Mouse (Mus musculus): ENCODE results near the gene D330020A13Rik. TPM values are rescaled to one million over a fixed set of nuclear protein-coding genes. Genes with fewer than 3 reads are reported as not detected.

The D330020A13Rik gene
- polyA plus RNA-seq, 2 experiments, result not detected

DNA sequence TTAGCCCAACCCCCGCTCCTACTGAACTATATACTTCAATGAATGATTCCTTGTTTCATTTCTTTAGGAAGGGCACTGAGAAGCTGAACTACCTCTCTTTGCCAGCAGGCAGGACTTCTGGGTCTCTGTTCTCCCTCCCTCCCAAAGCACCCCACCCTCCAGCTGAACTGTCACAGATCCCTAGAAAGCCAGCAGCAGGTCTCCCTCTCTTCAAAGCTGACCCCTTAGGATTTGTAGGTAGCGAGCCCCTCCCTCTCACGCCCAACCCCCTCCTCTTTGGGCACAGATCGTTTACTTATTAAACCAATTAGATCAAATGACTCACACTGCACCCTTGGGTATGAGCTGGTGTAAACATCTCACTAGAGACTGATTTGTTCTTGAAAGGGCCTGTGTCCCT is 39.5 kb upstream of the D330020A13Rik start:
- H3K27ac ChIP-seq, result no peak overlapping the region
- ATAC-seq (ENCODE audit: insufficient read depth) (no peak), DNase-seq (ENCODE audit: low read depth in 3 of 3, low spot score in 3 of 3) (no peak)
- no peak overlapping the region for H3K4me2 ChIP-seq (ENCODE audit: low read depth)
- no peaks in the 10 kb centered on the region for H3K9me3 ChIP-seq (ENCODE audit: control insufficient read depth, low read length)
- 55% methylated on average over 4 of the region's 4 CpGs for WGBS (ENCODE audit: insufficient replicate concordance)
- no peaks in the 10 kb centered on the region for H3K36me3 ChIP-seq (replicated peaks; ENCODE audit: control insufficient read depth, insufficient read depth, low read depth)
- no peak overlapping the region for H3K9ac ChIP-seq (replicated peaks)
- H3K27me3 ChIP-seq (ENCODE audit: control insufficient read depth, insufficient read depth, low read length), result no peaks in the 10 kb centered on the region
- H3K4me1 ChIP-seq (replicated peaks; ENCODE audit: control insufficient read depth in 2 of 2, insufficient read depth in 2 of 2, low read length in 1 of 2), result no peaks in the 10 kb centered on the region
- TF ChIP-seq CTCF (IDR thresholded peaks at IDR 0.05; ENCODE audit: low read depth) (no peak), EP300 (IDR thresholded peaks at IDR 0.05; ENCODE audit: low read depth) (no peak)
- H3K4me3 ChIP-seq (ENCODE audit: insufficient read depth in 1 of 2, low read depth in 2 of 2, low read length in 2 of 2), result no peak overlapping the region

GRCm38 (mm10) chr6:120255144-120255543 is 39.0 kb upstream of the D330020A13Rik start:
- ATAC-seq (ENCODE audit: insufficient read depth) (no peak), DNase-seq (ENCODE audit: low read depth in 3 of 3, low spot score in 3 of 3) (no peak)
- 59% methylated on average over 4 of the region's 4 CpGs for WGBS (ENCODE audit: insufficient replicate concordance)
- Histone ChIP-seq H3K27me3 (ENCODE audit: control insufficient read depth, insufficient read depth, low read length) (no peaks in the 10 kb centered on the region), H3K4me2 (ENCODE audit: low read depth) (no peak overlapping the region), H3K9me3 (ENCODE audit: control insufficient read depth, low read length) (no peaks in the 10 kb centered on the region), H3K27ac (no peak overlapping the region), H3K36me3 (replicated peaks; ENCODE audit: control insufficient read depth, insufficient read depth, low read depth) (no peaks in the 10 kb centered on the region), H3K4me3 (ENCODE audit: insufficient read depth in 1 of 2, low read depth in 2 of 2, low read length in 2 of 2) (no peak overlapping the region), H3K9ac (replicated peaks) (no peak overlapping the region), H3K4me1 (replicated peaks; ENCODE audit: control insufficient read depth in 2 of 2, insufficient read depth in 2 of 2, low read length in 1 of 2) (no peaks in the 10 kb centered on the region)
- TF ChIP-seq CTCF (IDR thresholded peaks at IDR 0.05; ENCODE audit: low read depth), result no peak
- TF ChIP-seq EP300 (IDR thresholded peaks at IDR 0.05; ENCODE audit: low read depth), result no peak

GRCm38 (mm10) chr6:120255701-120256100 is 38.5 kb upstream of the D330020A13Rik start:
- Histone ChIP-seq H3K4me3 (ENCODE audit: insufficient read depth in 1 of 2, low read depth in 2 of 2, low read length in 2 of 2) (no peak overlapping the region), H3K36me3 (replicated peaks; ENCODE audit: control insufficient read depth, insufficient read depth, low read depth) (no peaks in the 10 kb centered on the region), H3K9me3 (ENCODE audit: control insufficient read depth, low read length) (no peaks in the 10 kb centered on the region), H3K4me2 (ENCODE audit: low read depth) (no peak overlapping the region), H3K9ac (replicated peaks) (no peak overlapping the region), H3K27me3 (ENCODE audit: control insufficient read depth, insufficient read depth, low read length) (no peaks in the 10 kb centered on the region), H3K4me1 (replicated peaks; ENCODE audit: control insufficient read depth in 2 of 2, insufficient read depth in 2 of 2, low read length in 1 of 2) (no peaks in the 10 kb centered on the region), H3K27ac (no peak overlapping the region)
- ATAC-seq (ENCODE audit: insufficient read depth), result no peak
- DNase-seq (ENCODE audit: low read depth in 3 of 3, low spot score in 3 of 3), result no peak
- no peak for TF ChIP-seq CTCF (IDR thresholded peaks at IDR 0.05; ENCODE audit: low read depth)
- no peak for TF ChIP-seq EP300 (IDR thresholded peaks at IDR 0.05; ENCODE audit: low read depth)
- 65% methylated on average over 12 of the region's 12 CpGs for WGBS (ENCODE audit: insufficient replicate concordance)

DNA sequence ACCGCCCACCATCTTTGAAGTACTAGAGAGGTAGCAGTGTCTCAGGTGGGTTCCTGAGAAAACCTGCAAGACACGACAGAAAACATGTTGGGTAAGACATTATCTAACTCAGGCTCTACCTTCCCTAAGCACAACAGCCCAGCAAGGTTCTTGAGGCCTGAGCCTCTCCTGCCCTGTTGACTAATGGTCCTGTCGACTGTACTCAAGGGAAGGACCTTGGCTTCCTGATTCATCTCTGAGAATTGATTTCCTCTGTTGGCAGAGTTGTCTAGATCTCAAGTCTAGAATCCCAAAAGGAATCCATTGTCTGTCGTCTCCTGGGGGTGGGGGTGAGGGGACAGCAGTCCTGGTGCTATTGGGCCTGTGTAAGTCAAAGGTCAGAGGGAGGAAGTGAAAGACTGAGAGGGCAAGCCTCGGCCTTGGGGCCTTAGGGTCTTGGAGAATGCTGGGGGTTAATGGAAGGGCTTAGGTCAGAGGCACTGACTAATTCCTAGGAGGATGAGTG is 37.7 kb upstream of the D330020A13Rik start:
- H3K4me2 ChIP-seq (ENCODE audit: low read depth), result no peak overlapping the region
- no peaks in the 10 kb centered on the region for H3K27me3 ChIP-seq (ENCODE audit: control insufficient read depth, insufficient read depth, low read length)
- no peak overlapping the region for H3K4me3 ChIP-seq (ENCODE audit: insufficient read depth in 1 of 2, low read depth in 2 of 2, low read length in 2 of 2)
- no peak for DNase-seq (ENCODE audit: low read depth in 3 of 3, low spot score in 3 of 3)
- no peaks in the 10 kb centered on the region for H3K4me1 ChIP-seq (replicated peaks; ENCODE audit: control insufficient read depth in 2 of 2, insufficient read depth in 2 of 2, low read length in 1 of 2)
- H3K9me3 ChIP-seq (ENCODE audit: control insufficient read depth, low read length), result no peaks in the 10 kb centered on the region
- no peak for ATAC-seq (ENCODE audit: insufficient read depth)
- no peak overlapping the region for H3K9ac ChIP-seq (replicated peaks)
- H3K27ac ChIP-seq, result no peak overlapping the region
- TF ChIP-seq CTCF (IDR thresholded peaks at IDR 0.05; ENCODE audit: low read depth) (no peak), EP300 (IDR thresholded peaks at IDR 0.05; ENCODE audit: low read depth) (no peak)
- WGBS (ENCODE audit: insufficient replicate concordance), result 56% methylated on average over 5 of the region's 5 CpGs
- H3K36me3 ChIP-seq (replicated peaks; ENCODE audit: control insufficient read depth, insufficient read depth, low read depth), result no peaks in the 10 kb centered on the region

DNA sequence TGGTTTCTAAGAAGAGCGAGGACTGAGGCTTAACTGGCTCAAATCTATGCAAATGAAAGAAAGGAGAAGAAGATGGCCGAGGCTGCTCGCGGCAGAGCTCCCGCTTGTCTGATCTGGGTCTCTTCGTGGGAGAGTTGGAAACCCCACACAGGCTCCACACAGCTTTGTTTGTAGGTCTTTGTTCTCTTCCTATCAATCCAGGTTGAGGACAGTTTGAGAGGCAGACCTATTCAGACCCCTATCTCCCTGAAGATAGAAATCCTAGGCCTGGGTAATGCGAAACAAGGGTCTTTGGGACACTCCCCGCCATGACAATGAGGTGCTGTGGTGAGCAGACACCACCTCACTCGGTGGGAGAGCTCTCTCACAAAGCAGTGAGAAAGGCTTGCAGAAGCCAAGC is 34.7 kb upstream of the D330020A13Rik start:
- Histone ChIP-seq H3K36me3 (replicated peaks; ENCODE audit: control insufficient read depth, insufficient read depth, low read depth) (no peaks in the 10 kb centered on the region), H3K9ac (replicated peaks) (no peak overlapping the region), H3K4me3 (ENCODE audit: insufficient read depth in 1 of 2, low read depth in 2 of 2, low read length in 2 of 2) (no peak overlapping the region), H3K27me3 (ENCODE audit: control insufficient read depth, insufficient read depth, low read length) (no peaks in the 10 kb centered on the region), H3K4me2 (ENCODE audit: low read depth) (no peak overlapping the region), H3K9me3 (ENCODE audit: control insufficient read depth, low read length) (no peaks in the 10 kb centered on the region), H3K27ac (no peak overlapping the region), H3K4me1 (replicated peaks; ENCODE audit: control insufficient read depth in 2 of 2, insufficient read depth in 2 of 2, low read length in 1 of 2) (no peaks in the 10 kb centered on the region)
- no peak for TF ChIP-seq EP300 (IDR thresholded peaks at IDR 0.05; ENCODE audit: low read depth)
- no peak for TF ChIP-seq CTCF (IDR thresholded peaks at IDR 0.05; ENCODE audit: low read depth)
- no peak for ATAC-seq (ENCODE audit: insufficient read depth)
- WGBS (ENCODE audit: insufficient replicate concordance), result 33% methylated on average over 9 of the region's 9 CpGs
- no peak for DNase-seq (ENCODE audit: low read depth in 3 of 3, low spot score in 3 of 3)
